In the genomic region with DNA sequence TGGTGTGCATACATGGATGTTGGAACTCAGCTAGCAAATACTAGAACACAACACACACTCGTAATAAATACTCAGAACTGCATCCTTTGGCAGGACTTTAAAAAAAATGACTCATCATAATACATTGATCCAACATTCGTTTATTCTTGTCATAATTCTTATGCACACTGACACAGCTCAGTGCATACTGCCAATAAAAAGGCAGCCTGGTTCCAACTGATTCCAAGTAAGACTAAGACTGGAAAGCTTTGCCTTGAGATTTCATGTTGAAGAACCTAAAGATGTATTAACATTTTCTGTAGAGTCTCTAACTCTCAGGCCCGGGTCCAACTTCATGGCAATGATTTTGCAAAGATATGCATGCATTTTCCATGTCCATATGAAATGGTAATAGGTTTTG, we compare ENCODE assay signal across 11 mouse cellular contexts.
"Had no signal": no experiment of that assay in that cellular context is flagged by ENCODE, and none has a peak within 500 bp of the region (broad histone marks: within the 10 kb centered on the region; RNA-seq: fewer than 3 reads in every experiment).

No protein-coding gene starts in this region.

- H3K36me3 ChIP-seq: limb, embryonic 12.5 days had no signal

- H3K27ac ChIP-seq: limb, embryonic 12.5 days; liver, embryonic 14.5 days; midbrain, embryonic 12.5 days; neural tube, embryonic 13.5 days had no signal

- DNase-seq: kidney, postnatal 10 days; layer of hippocampus, postnatal 36 days; lung, adult 18-20 months; right cerebral cortex, postnatal 14 days; thymus, adult 2 months; thymus, postnatal 25 days had no signal

- H3K9ac ChIP-seq: limb, embryonic 12.5 days; liver, embryonic 14.5 days; midbrain, embryonic 12.5 days; neural tube, embryonic 13.5 days had no signal

- H3K27me3 ChIP-seq: limb, embryonic 12.5 days; midbrain, embryonic 12.5 days; neural tube, embryonic 13.5 days had no signal

- ATAC-seq: midbrain, embryonic 16.5 days had no signal

- H3K9me3 ChIP-seq: limb, embryonic 12.5 days; midbrain, embryonic 12.5 days; neural tube, embryonic 13.5 days had no signal

- H3K4me1 ChIP-seq: limb, embryonic 12.5 days; midbrain, embryonic 12.5 days; neural tube, embryonic 13.5 days had no signal

- H3K4me3 ChIP-seq: limb, embryonic 12.5 days; midbrain, embryonic 12.5 days; neural tube, embryonic 13.5 days had no signal

- H3K4me2 ChIP-seq: limb, embryonic 12.5 days; midbrain, embryonic 12.5 days; neural tube, embryonic 13.5 days had no signal
